Mouse (Mus musculus) lung, postnatal 0 days (tissue): ENCODE measurements around the gene Mgat4e.

ENCODE experiments used
- CTCF ChIP-seq: IDR thresholded peaks from 2 replicates; pipeline ENCODE4 v1.5.1; 2016; ENCODE audit warnings: antibody characterized with exemption, mild to moderate bottlenecking
- EP300 ChIP-seq: IDR thresholded peaks from 2 replicates; pipeline ENCODE4 v1.6.1; 2016; ENCODE audit warnings: antibody characterized with exemption, mild to moderate bottlenecking, control low read depth

GRCm38 (mm10) chr1:134556671-134557218, 7.3 kb upstream of the Mgat4e start:
- TF ChIP-seq EP300: no peak; the same call in 1 of the 2 replicates
- no peak for TF ChIP-seq CTCF
